Mouse (Mus musculus) liver, embryonic 14.5 days (tissue): Measurements from ENCODE around the gene Adra1d. TPM values are rescaled to one million over a fixed set of nuclear protein-coding genes. Genes with fewer than 3 reads are reported as not detected.

Experiments
- ATAC-seq: fragments of 200-750 bp; cut with Nextera tagmentation; 2 replicates; pipeline ENCODE4 v1.8.0; 2017; ENCODE audit warnings: moderate number of reproducible peaks, mild to moderate bottlenecking, moderate library complexity; ENCODE audit not compliant: insufficient read depth
- DNase-seq, 3 experiments: peaks; one replicate each; pipeline ENCODE4 v3.0.0-alpha.2; 2012 to 2013; ENCODE audit warnings: low read depth in 3 of 3, low spot score in 3 of 3
- H3K27ac ChIP-seq: fragments of 300-500 bp; sonication (generic); 2 replicates; pipeline ENCODE4 v1.5.1; 2014; ENCODE audit warnings: moderate library complexity, mild to moderate bottlenecking, control low read depth, inconsistent platforms
- H3K27me3 ChIP-seq: fragments of 300-500 bp; sonication (generic); 2 replicates; pipeline ENCODE4 v1.6.1; 2014; ENCODE audit warnings: mild to moderate bottlenecking, low read length, moderate library complexity; ENCODE audit not compliant: control insufficient read depth, insufficient read depth
- H3K36me3 ChIP-seq: fragments of 300-500 bp; sonication (generic); replicated peaks from 2 replicates; pipeline ENCODE4 v1.6.1; 2014; ENCODE audit warnings: low read depth; ENCODE audit not compliant: control insufficient read depth, insufficient read depth
- H3K4me1 ChIP-seq, 2 experiments: fragments of 200-500 bp in 1 of 2; fragments of 300-500 bp in 1 of 2; sonication (generic) in 1 of 2; replicated peaks; 2 replicates each; pipeline ENCODE4 v1.6.1; 2012 to 2014; ENCODE audit warnings: antibody characterized with exemption in 1 of 2, inconsistent platforms in 1 of 2, low read length in 1 of 2; ENCODE audit not compliant: control insufficient read depth in 2 of 2, insufficient read depth in 2 of 2
- H3K4me2 ChIP-seq: fragments of 300-500 bp; sonication (generic); 2 replicates; pipeline ENCODE4 v1.6.1; 2014; ENCODE audit warnings: low read depth, mild to moderate bottlenecking, control low read depth, moderate library complexity
- H3K4me3 ChIP-seq, 2 experiments: fragments of 200-500 bp in 1 of 2; fragments of 300-500 bp in 1 of 2; sonication (generic) in 1 of 2; 2 replicates each; pipeline ENCODE4 v1.5.1; 2012 to 2014; ENCODE audit warnings: low read depth in 2 of 2, low read length in 2 of 2, mild to moderate bottlenecking in 2 of 2, control low read depth in 1 of 2, inconsistent platforms in 1 of 2, moderate library complexity in 1 of 2; ENCODE audit not compliant: insufficient read depth in 1 of 2
- H3K9ac ChIP-seq: fragments of 300-500 bp; sonication (generic); replicated peaks from 2 replicates; pipeline ENCODE4 v1.6.1; 2014; ENCODE audit warnings: mild to moderate bottlenecking, control low read depth, moderate library complexity
- H3K9me3 ChIP-seq: fragments of 300-500 bp; sonication (generic); 2 replicates; pipeline ENCODE4 v1.6.1; 2016; ENCODE audit warnings: low read length, mixed read lengths; ENCODE audit not compliant: control insufficient read depth
- CTCF ChIP-seq: IDR thresholded peaks from 2 replicates; pipeline ENCODE4 v1.5.1; 2016; ENCODE audit warnings: antibody characterized with exemption, low read depth, control low read depth
- EP300 ChIP-seq: IDR thresholded peaks from 2 replicates; pipeline ENCODE4 v1.6.1; 2016; ENCODE audit warnings: antibody characterized with exemption, low read depth
- WGBS: fragments of 180-500 bp; shearing (Covaris S2); extraction: QIAGEN DNeasy Blood & Tissue Kit; methylation state at CpG from one replicate; pipeline ENCODE4 v1.1.7; 2014; ENCODE audit not compliant: insufficient replicate concordance; 5-methylcytosine and 5-hydroxymethylcytosine counted together
- polyA plus RNA-seq, 2 experiments: library from polyadenylated mRNA; depleted of rRNA in 1 of 2; stranded (reverse) in 1 of 2; unstranded in 1 of 2; fragments of >200 nt; fragmentation: Nextera tagmentation in 1 of 2; extraction: Ambion mirVana in 1 of 2; gene quantifications; 2 replicates each; pipeline versions ENCODE4 v1.2.1 to v1.2.3; 2012 to 2014

The Adra1d gene
- polyA plus RNA-seq, 2 experiments = 0.30 to 0.57 TPM

GRCm38 (mm10) chr2:131529898-131530622, 32.0 kb downstream of the Adra1d start:
- Histone ChIP-seq H3K27me3 (no peaks in the 10 kb centered on the region; the same call in 1 of the 2 replicates), H3K36me3 (0 out of 2 replicates have a peak, but pooled peaks cover 2% of the 10 kb centered on the region), H3K4me1 (no peaks in the 10 kb centered on the region; a peak in 1 of 4 replicates), H3K4me2 (no peak overlapping the region), H3K9me3 (no peaks in the 10 kb centered on the region), H3K9ac (no peak overlapping the region), H3K4me3 (no peak overlapping the region), H3K27ac (no peak overlapping the region)
- DNase-seq (peak; percentile 37 to 53 (median 53)), ATAC-seq (0 out of 2 replicates have a peak, but pooled peaks have one; percentile 24)
- TF ChIP-seq EP300 (no peak), CTCF (peak; percentile 94)
- WGBS = 30% methylated on average over 11 of the region's 11 CpGs

DNA sequence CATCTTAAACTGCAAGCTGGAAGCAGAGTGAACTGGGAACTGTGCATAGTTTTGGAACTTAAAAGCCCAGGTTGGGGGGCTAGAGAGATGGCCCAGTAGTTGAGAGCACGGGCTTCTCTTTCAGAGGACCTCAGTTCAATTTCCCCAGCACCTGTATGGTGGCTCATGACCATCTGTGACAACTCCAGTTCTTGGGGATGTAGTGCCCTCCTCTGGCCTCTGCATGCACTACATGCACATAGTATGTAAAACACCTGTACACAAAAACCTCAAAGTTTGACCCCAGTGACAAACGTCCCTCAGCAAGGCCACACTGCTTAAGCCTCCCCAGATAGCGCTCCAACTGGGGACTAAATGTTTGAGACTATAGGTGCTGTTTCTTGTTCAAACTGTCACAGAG, 35.0 kb downstream of the Adra1d start:
- peaks cover 14% of the 10 kb centered on the region for H3K36me3 ChIP-seq
- DNase-seq (peak in 2 of 3 experiments; percentile 22 to 25), ATAC-seq (no peak)
- no peak overlapping the region for H3K4me2 ChIP-seq
- no peak overlapping the region for H3K9ac ChIP-seq
- no peaks in the 10 kb centered on the region for H3K27me3 ChIP-seq
- TF ChIP-seq CTCF (peak; percentile 80), EP300 (no peak)
- no peaks in the 10 kb centered on the region for H3K9me3 ChIP-seq
- H3K4me1 ChIP-seq = no peaks in the 10 kb centered on the region; a peak in 1 of 4 replicates
- H3K4me3 ChIP-seq = no peak overlapping the region
- no peak overlapping the region for H3K27ac ChIP-seq
- 29% methylated on average over 3 of the region's 3 CpGs for WGBS

GRCm38 (mm10) chr2:131520743-131521142, 41.3 kb downstream of the Adra1d start:
- Histone ChIP-seq H3K27ac (no peak overlapping the region), H3K4me3 (no peak overlapping the region), H3K9ac (no peak overlapping the region), H3K4me2 (no peak overlapping the region), H3K4me1 (peaks cover 22 to 23% of the 10 kb centered on the region in 2 experiments), H3K36me3 (peaks cover 49% of the 10 kb centered on the region), H3K9me3 (no peaks in the 10 kb centered on the region), H3K27me3 (no peaks in the 10 kb centered on the region)
- ATAC-seq (no peak), DNase-seq (no peak)
- TF ChIP-seq CTCF (no peak), EP300 (no peak)
- 95% methylated on average over 19 of the region's 19 CpGs for WGBS

- Histone ChIP-seq H3K4me1 (peaks cover 25 to 30% of the 10 kb centered on the region in 2 experiments), H3K27me3 (no peaks in the 10 kb centered on the region), H3K4me2 (peak overlapping the region; percentile 40), H3K9ac (peak overlapping the region; percentile 25), H3K36me3 (peaks cover 46% of the 10 kb centered on the region), H3K9me3 (no peaks in the 10 kb centered on the region), H3K27ac (peak overlapping the region; percentile 11), H3K4me3 (no peak overlapping the region)
- WGBS = 8% methylated on average over 3 of the region's 3 CpGs
- ATAC-seq = peak; percentile 92
- peak; percentile 59 to 71 (median 70) for DNase-seq
- peak; percentile 84 for TF ChIP-seq EP300
- no peak for TF ChIP-seq CTCF
Measured at GRCm38 (mm10) chr2:131518790-131519189, 43.3 kb downstream of the Adra1d start.

GRCm38 (mm10) chr2:131517550-131517949, 44.5 kb downstream of the Adra1d start:
- no peak overlapping the region for H3K4me2 ChIP-seq
- no peak overlapping the region; the same call in 1 of the 2 replicates for H3K9ac ChIP-seq
- 72% methylated on average over 4 of the region's 4 CpGs for WGBS
- H3K27me3 ChIP-seq = no peaks in the 10 kb centered on the region
- H3K27ac ChIP-seq = no peak overlapping the region
- TF ChIP-seq CTCF (no peak), EP300 (no peak)
- peaks cover 48% of the 10 kb centered on the region for H3K36me3 ChIP-seq
- H3K4me1 ChIP-seq = peaks cover 28 to 33% of the 10 kb centered on the region in 2 experiments
- DNase-seq (no peak), ATAC-seq (no peak)
- H3K4me3 ChIP-seq = no peak overlapping the region
- no peaks in the 10 kb centered on the region for H3K9me3 ChIP-seq
